Comparison of ENCODE assay signal across 17 mouse cellular contexts in the genomic region with DNA sequence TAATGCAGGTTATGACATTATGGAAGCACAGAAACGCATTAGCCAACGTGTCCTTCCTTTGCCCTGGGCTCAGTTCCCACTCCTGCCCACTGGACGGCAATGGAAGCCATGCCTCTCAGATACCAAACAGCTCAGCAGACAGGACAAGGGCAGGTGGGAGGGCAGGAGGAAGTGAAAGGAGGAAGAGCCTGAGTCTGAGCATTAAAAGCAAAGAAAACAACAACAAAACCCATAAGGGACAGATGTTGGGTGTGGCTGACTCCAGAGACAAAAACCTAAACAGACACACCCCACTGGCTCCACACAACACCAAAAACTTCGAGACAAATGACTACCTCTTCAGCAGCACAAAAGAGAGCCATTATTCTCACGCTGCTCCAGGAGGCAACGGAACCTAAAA.
DNase-seq lines count a peak whose midpoint lies in the region; ATAC-seq and TF ChIP-seq lines count a peak whose summit lies in the region.
"Had no signal": no experiment of that assay in that cellular context is flagged by ENCODE, and none has a peak within 500 bp of the region (broad histone marks: within the 10 kb centered on the region; RNA-seq: fewer than 3 reads in every experiment).

No protein-coding gene starts in this region.

- TF ChIP-seq CTCF in lung, adult 2 months (IDR thresholded peaks at IDR 0.05; ENCODE audit: insufficient read depth, low read length), result peak; percentile 30; the same call in 1 of the 2 replicates
- no peak for TF ChIP-seq CTCF in stomach, postnatal 0 days (IDR thresholded peaks at IDR 0.05; ENCODE audit: low read depth)

- DNase-seq in lung, adult 2 months, result no peak
- DNase-seq in lung, postnatal 25 days (ENCODE audit: low spot score), result no peak
- DNase-seq in R1 (ENCODE audit: low read depth, low spot score), result peak; percentile 76
- peak; percentile 47 for DNase-seq in lung, postnatal 10 days
- no peak for DNase-seq in stomach, postnatal 0 days (ENCODE audit: low spot score)
- DNase-seq in kidney, postnatal 10 days, result no peak
- no peak for DNase-seq in ovary, postnatal 10 days (ENCODE audit: low spot score)
- DNase-seq: cerebellum, adult 9-10 months; embryo, embryonic 11 days; heart, postnatal 36 days; kidney, adult 9 months; lung, embryonic 14.5 days; right cerebral cortex, adult 18-20 months had no signal

- peaks cover 16% of the 10 kb centered on the region for H3K4me1 ChIP-seq in lung, adult 2 months (ENCODE audit: control insufficient read depth, insufficient read depth, low read length)
- H3K4me1 ChIP-seq in stomach, postnatal 0 days (replicated peaks; ENCODE audit: control insufficient read depth, insufficient read depth), result 0 out of 2 replicates have a peak, but pooled peaks cover 2% of the 10 kb centered on the region

- no peak for ATAC-seq in stomach, postnatal 0 days (ENCODE audit: low FRiP score, low TSS enrichment)
- ATAC-seq: forebrain, embryonic 16.5 days had no signal

- H3K9me3 ChIP-seq in stomach, postnatal 0 days (ENCODE audit: control insufficient read depth, low read length), result no peaks in the 10 kb centered on the region
- H3K9me3 ChIP-seq: neural tube, embryonic 15.5 days had no signal

- H3K36me3 ChIP-seq in stomach, postnatal 0 days (ENCODE audit: control insufficient read depth, insufficient read depth, low read length), result peaks cover 30% of the 10 kb centered on the region
- H3K36me3 ChIP-seq: neural tube, embryonic 15.5 days had no signal

- H3K4me3 ChIP-seq in lung, adult 2 months (replicated peaks; ENCODE audit: extremely low read depth, low read depth, low read length), result no peak overlapping the region
- H3K4me3 ChIP-seq in stomach, postnatal 0 days (ENCODE audit: low read depth, low read length), result no peak overlapping the region
- H3K4me3 ChIP-seq: neural tube, embryonic 15.5 days had no signal

- H3K9ac ChIP-seq in stomach, postnatal 0 days (ENCODE audit: low read length), result no peak overlapping the region
- H3K9ac ChIP-seq: lung, embryonic 14.5 days; neural tube, embryonic 15.5 days had no signal

- H3K4me2 ChIP-seq in stomach, postnatal 0 days (replicated peaks; ENCODE audit: low read depth), result no peak overlapping the region
- H3K4me2 ChIP-seq: heart, embryonic 11.5 days; lung, embryonic 14.5 days; midbrain, embryonic 11.5 days; neural tube, embryonic 15.5 days had no signal

- H3K27ac ChIP-seq in stomach, postnatal 0 days (replicated peaks), result 0 out of 2 replicates have a peak overlapping the region, but pooled peaks have one; percentile 8
- H3K27ac ChIP-seq: neural tube, embryonic 15.5 days had no signal

- WGBS in lung, adult 2 months, result 41% methylated on average over 6 of the region's 6 CpGs
- WGBS in stomach, postnatal 0 days, result 44% methylated on average over 6 of the region's 6 CpGs

- no peak for TF ChIP-seq POLR2A in lung, adult 2 months (IDR thresholded peaks at IDR 0.05; ENCODE audit: borderline replicate concordance, extremely low read depth, low read depth, low read length)

- H3K27me3 ChIP-seq in stomach, postnatal 0 days (ENCODE audit: control insufficient read depth, insufficient read depth, low read length), result no peaks in the 10 kb centered on the region

- no peak for TF ChIP-seq EP300 in stomach, postnatal 0 days (optimal IDR thresholded peaks at IDR 0.05)

Comparison
In these comparisons a context has a peak if more than half of its experiments do, and no peak if none do; other contexts are left out.
1. DNase-seq: peak in R1 (single experiment) and lung, postnatal 10 days (single experiment); none in lung, adult 2 months (single experiment), lung, postnatal 25 days (single experiment), stomach, postnatal 0 days (single experiment), kidney, postnatal 10 days (single experiment) and ovary, postnatal 10 days (single experiment).